Mouse (Mus musculus) kidney, postnatal 4 days (tissue): ENCODE measurements around the gene Aamdc.

Source experiments
- DNase-seq, 2 experiments: peaks; one replicate each; pipeline ENCODE4 v3.0.0; 2021; ENCODE audit warnings: mixed read lengths in 2 of 2

Aamdc gene

GRCm38 (mm10) chr7:97500555-97501209 is 78.6 kb downstream of the Aamdc start:
- no peak for DNase-seq
